Mouse (Mus musculus) heart, adult 9 months (tissue): ENCODE results near the gene Olfr1462.

Source experiments
- DNase-seq, 2 experiments: peaks; one replicate each; pipeline ENCODE4 v3.0.0; 2022; ENCODE audit warnings: low spot score in 2 of 2

The Olfr1462 gene

GRCm38 (mm10) chr19:13185434-13185833 lies at the start of gene Olfr1462:
Gene Olfr1462 (plus strand): TSS chr19:13185734.
- DNase-seq: no peak

- DNase-seq: no peak
These were observed 36.1 kb upstream of the Olfr1462 start, which contains the start of gene Olfr1459 for GRCm38 (mm10) chr19:13149449-13149848. Gene Olfr1459 (minus strand): TSS chr19:13149549.

GRCm38 (mm10) chr19:13162700-13163099 lies 22.8 kb upstream of the Olfr1462 start, which contains the start of gene Olfr1461:
Gene Olfr1461 (plus strand): TSS chr19:13163000.
- no peak for DNase-seq

GRCm38 (mm10) chr19:13221666-13222065 lies 36.1 kb downstream of the Olfr1462 start:
- no peak for DNase-seq

GRCm38 (mm10) chr19:13231028-13231427 lies 45.5 kb downstream of the Olfr1462 start, which contains the start of gene Olfr1463:
Gene Olfr1463 (plus strand): TSS chr19:13231328.
- no peak for DNase-seq
